Mouse (Mus musculus) hindbrain, embryonic 14.5 days (tissue): ENCODE measurements around the gene Cacna1f. TPM values are rescaled to one million over a fixed set of nuclear protein-coding genes. Genes with fewer than 3 reads are reported as not detected.
A peak's percentile ranks its signal among the peaks of the same experiment; 100 is the strongest.

Experiments
- ATAC-seq: fragments of 200-750 bp; cut with Nextera tagmentation; 2 replicates; pipeline ENCODE4 v1.8.0; 2017; ENCODE audit warnings: moderate number of reproducible peaks, mild to moderate bottlenecking, moderate TSS enrichment, moderate library complexity; ENCODE audit not compliant: low FRiP score
- DNase-seq: peaks from one replicate; pipeline ENCODE4 v3.0.0-alpha.2; 2015; ENCODE audit warnings: low spot score
- H3K27ac ChIP-seq: fragments of 300-500 bp; sonication (generic); 2 replicates; pipeline ENCODE4 v1.5.1; 2014; ENCODE audit warnings: mild to moderate bottlenecking, moderate library complexity
- H3K27me3 ChIP-seq: fragments of 300-500 bp; sonication (generic); 2 replicates; pipeline ENCODE4 v1.6.1; 2014; ENCODE audit warnings: mild to moderate bottlenecking, low read length, mixed read lengths; ENCODE audit not compliant: control insufficient read depth, insufficient read depth
- H3K36me3 ChIP-seq: fragments of 300-500 bp; sonication (generic); replicated peaks from 2 replicates; pipeline ENCODE4 v1.6.1; 2014; ENCODE audit not compliant: control insufficient read depth, insufficient read depth
- H3K4me1 ChIP-seq: fragments of 300-500 bp; sonication (generic); replicated peaks from 2 replicates; pipeline ENCODE4 v1.6.1; 2014; ENCODE audit warnings: antibody characterized with exemption, low read length, mixed read lengths; ENCODE audit not compliant: control insufficient read depth, insufficient read depth
- H3K4me2 ChIP-seq: fragments of 300-500 bp; sonication (generic); replicated peaks from 2 replicates; pipeline ENCODE4 v1.6.1; 2014; ENCODE audit warnings: mild to moderate bottlenecking, moderate library complexity
- H3K4me3 ChIP-seq: fragments of 300-500 bp; sonication (generic); replicated peaks from 2 replicates; pipeline ENCODE4 v1.5.1; 2014; ENCODE audit warnings: mild to moderate bottlenecking, low read length
- H3K9ac ChIP-seq: fragments of 300-500 bp; sonication (generic); 2 replicates; pipeline ENCODE4 v1.6.1; 2014
- H3K9me3 ChIP-seq: fragments of 300-500 bp; sonication (generic); 2 replicates; pipeline ENCODE4 v1.6.1; 2016; ENCODE audit warnings: low read length; ENCODE audit not compliant: control insufficient read depth
- WGBS: fragments of 180-500 bp; shearing (Covaris S2); extraction: QIAGEN DNeasy Blood & Tissue Kit; methylation state at CpG from one replicate; pipeline ENCODE4 v1.1.7; 2014; 5-methylcytosine and 5-hydroxymethylcytosine counted together
- polyA plus RNA-seq: library from polyadenylated mRNA; unstranded; fragments of >200 nt; fragmentation: Nextera tagmentation; extraction: Ambion mirVana; gene quantifications from 2 replicates; pipeline ENCODE4 v1.2.1, GENCODE M21; 2014

Cacna1f gene
- polyA plus RNA-seq, 1 experiment from 2014 or later, result not detected

DNA sequence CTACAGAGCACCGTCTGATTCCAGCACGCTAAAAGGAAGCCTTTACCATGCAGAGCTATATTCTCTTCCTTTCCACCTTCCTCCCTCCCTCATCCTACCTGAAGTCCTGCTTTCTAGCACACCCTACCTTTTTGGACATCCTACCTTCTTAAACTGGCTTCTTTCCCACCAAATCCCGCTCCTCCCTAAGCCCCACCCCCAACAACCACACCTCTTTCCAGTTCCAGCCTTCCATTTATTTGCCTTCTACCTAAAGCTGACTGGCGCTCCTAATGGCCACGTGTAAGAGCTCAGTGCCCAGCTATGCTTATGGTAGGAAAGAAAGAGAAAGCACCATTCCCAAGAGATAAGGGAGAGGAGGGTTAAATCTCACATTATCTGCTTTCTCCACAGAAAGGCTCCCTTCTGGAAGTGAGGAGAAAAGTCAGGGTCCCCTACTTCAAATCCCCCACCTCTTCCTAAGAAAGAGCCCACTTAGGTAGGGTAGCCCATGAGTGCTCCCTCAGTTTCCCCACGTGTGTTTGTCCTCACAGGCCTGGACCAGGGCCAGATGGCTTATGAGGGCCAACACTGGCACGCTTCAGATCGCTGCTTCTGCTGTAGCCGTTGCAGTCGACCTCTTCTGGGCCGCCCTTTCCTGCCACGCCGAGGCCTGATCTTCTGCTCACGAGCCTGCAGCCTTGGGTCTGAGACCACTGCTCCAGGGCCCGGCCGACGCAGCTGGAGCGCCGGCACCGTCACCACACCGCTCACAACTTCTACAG, 59.0 kb downstream of the Cacna1f start:
- Histone ChIP-seq H3K36me3 (no peaks in the 10 kb centered on the region), H3K27me3 (no peaks in the 10 kb centered on the region), H3K9ac (no peak overlapping the region), H3K27ac (no peak overlapping the region), H3K4me1 (no peaks in the 10 kb centered on the region), H3K4me3 (no peak overlapping the region), H3K4me2 (no peak overlapping the region), H3K9me3 (no peaks in the 10 kb centered on the region)
- WGBS, result 78% methylated on average over 21 of the region's 21 CpGs
- no peak for DNase-seq
- no peak for ATAC-seq

DNA sequence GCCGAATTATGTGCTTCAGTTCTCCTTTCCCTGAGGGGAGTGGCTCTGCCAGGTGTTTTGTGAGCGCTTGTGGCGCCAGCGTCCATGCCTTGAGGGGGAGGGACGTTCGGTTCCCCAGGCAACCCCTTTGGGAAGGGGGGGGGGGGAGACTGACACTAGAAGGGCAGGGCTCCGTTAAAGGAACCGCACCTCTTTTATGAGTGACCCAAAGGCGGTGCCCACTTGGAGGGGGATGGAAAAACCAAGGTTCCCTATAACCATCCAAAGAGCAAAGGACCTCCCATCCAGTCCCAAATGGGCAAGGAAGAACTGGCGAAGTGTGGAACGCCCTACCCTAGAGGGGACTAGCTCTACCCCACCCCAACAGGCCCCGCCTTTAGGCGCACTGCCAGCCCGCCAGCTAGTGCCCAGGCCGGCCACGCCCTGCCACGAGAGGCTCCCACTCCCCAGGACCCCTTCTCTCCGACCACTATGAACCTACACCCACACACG, 63.6 kb downstream of the Cacna1f start:
- Histone ChIP-seq H3K4me1 (no peaks in the 10 kb centered on the region), H3K27ac (no peak overlapping the region), H3K27me3 (no peaks in the 10 kb centered on the region), H3K9me3 (no peaks in the 10 kb centered on the region), H3K4me2 (peak overlapping the region; percentile 47), H3K36me3 (no peaks in the 10 kb centered on the region), H3K9ac (no peak overlapping the region), H3K4me3 (peak overlapping the region; percentile 27)
- DNase-seq, result no peak
- peak; percentile 66 for ATAC-seq
- 24% methylated on average over 17 of the region's 19 CpGs for WGBS

- ATAC-seq, result peak; percentile 48; the same call in 1 of the 2 replicates
- no peak within 1 kb of the TSS for H3K27ac ChIP-seq
- no peaks in the 10 kb centered on the region for H3K9me3 ChIP-seq
- H3K4me3 ChIP-seq, result peak within 1 kb of the TSS; percentile 27
- peak within 1 kb of the TSS; percentile 24; the same call in 1 of the 2 replicates for H3K9ac ChIP-seq
- no peaks in the 10 kb centered on the region for H3K27me3 ChIP-seq
- no peaks in the 10 kb centered on the region for H3K4me1 ChIP-seq
- no peak for DNase-seq
- 20% methylated on average over 32 of the region's 36 CpGs for WGBS
- H3K36me3 ChIP-seq, result no peaks in the 10 kb centered on the region
- H3K4me2 ChIP-seq, result peak within 1 kb of the TSS; percentile 47
Observed at GRCm38 (mm10) chrX:7670921-7671623, 64.2 kb downstream of the Cacna1f start, which contains the start of gene Plp2. Gene Plp2 (minus strand): TSS chrX:7671390.

GRCm38 (mm10) chrX:7672739-7673138, 65.9 kb downstream of the Cacna1f start:
- Histone ChIP-seq H3K36me3 (no peaks in the 10 kb centered on the region), H3K4me2 (no peak overlapping the region), H3K27me3 (no peaks in the 10 kb centered on the region), H3K27ac (no peak overlapping the region), H3K9ac (no peak overlapping the region), H3K4me3 (no peak overlapping the region), H3K9me3 (no peaks in the 10 kb centered on the region), H3K4me1 (no peaks in the 10 kb centered on the region)
- ATAC-seq (no peak), DNase-seq (no peak)
- WGBS, result 54% methylated on average over 6 of the region's 6 CpGs

DNA sequence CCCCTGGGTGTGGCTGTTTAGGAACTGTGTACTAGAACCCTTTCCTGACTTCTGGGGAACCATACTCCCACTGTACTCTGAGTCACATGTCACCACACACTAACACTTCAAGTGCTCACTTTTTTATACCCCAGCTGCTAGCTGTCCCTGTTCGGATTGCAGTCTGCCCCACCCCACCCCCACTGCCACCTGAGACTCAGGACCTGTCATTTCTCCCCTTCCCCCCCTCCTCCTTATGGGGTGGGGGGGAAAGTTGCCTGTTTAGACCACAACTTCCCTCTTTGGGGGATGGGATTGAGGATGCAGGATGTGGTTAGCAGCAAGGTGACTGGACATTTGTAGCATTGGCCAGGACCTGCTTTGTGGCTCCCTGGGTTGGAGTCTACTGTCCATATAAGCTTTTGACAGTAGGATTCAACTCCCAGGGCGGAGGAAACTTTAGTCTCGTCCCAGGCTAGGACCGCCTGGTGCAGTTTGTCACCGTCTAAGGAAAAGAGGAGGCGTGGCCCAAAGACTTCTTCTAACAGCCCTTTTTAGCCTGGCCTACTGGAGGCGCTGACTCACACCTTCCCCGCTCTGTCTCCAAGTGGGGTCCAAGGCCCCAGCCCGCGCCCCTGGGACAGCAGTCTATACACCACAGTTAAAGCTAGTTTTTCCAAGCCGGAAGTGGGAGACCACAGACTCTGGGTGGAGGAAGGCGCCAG, 66.8 kb downstream of the Cacna1f start:
- 49% methylated on average over 12 of the region's 12 CpGs for WGBS
- Histone ChIP-seq H3K4me2 (peak overlapping the region; percentile 46; the same call in 1 of the 2 replicates), H3K36me3 (no peaks in the 10 kb centered on the region), H3K27me3 (no peaks in the 10 kb centered on the region), H3K9me3 (no peaks in the 10 kb centered on the region), H3K27ac (no peak overlapping the region), H3K4me3 (no peak overlapping the region), H3K4me1 (no peaks in the 10 kb centered on the region), H3K9ac (no peak overlapping the region)
- ATAC-seq (no peak), DNase-seq (no peak)

DNA sequence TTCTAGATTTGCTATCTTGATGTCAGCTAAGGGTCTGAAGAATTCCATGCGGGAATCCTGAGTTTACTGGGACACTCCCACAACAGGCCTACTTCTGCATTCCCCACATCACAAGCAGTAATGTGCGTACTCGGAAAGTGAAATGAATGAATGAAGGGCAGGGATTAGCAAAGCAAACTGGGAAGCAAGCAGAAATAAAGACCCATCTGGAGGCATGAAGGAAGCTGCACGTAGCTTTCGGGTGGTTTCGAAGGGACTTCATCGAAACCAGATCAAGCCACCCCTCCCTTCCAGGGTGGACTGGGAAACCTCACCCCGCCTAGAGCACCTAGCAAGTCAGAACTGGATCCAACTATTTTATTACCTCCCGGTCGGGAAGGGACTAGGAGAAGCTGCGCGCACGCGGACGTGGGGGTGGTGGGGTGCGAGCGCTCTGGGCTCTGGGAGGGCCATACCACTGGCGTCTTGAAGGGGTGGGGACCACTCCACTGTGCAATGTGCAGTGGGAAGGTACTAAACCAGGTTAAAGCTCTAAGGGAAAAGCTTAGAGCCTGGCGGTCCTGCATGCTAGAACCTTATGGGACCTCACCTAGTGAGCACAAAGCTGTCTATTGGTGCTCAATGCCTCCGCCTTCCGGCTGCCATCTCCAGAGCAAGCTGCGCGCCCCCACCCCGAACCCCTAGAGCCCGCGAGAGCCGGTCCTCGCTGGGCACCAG, 67.6 kb downstream of the Cacna1f start:
- Histone ChIP-seq H3K9ac (0 out of 2 replicates have a peak overlapping the region, but pooled peaks have one; percentile 16), H3K36me3 (no peaks in the 10 kb centered on the region), H3K9me3 (no peaks in the 10 kb centered on the region), H3K4me2 (peak overlapping the region; percentile 46), H3K4me3 (peak overlapping the region; percentile 13), H3K27me3 (no peaks in the 10 kb centered on the region), H3K27ac (no peak overlapping the region), H3K4me1 (no peaks in the 10 kb centered on the region)
- WGBS, result 35% methylated on average over 27 of the region's 28 CpGs
- no peak for DNase-seq
- 0 out of 2 replicates have a peak, but pooled peaks have one; percentile 26 for ATAC-seq

GRCm38 (mm10) chrX:7675001-7675380, 68.1 kb downstream of the Cacna1f start:
- Histone ChIP-seq H3K9ac (0 out of 2 replicates have a peak overlapping the region, but pooled peaks have one; percentile 16), H3K27me3 (no peaks in the 10 kb centered on the region), H3K4me3 (peak overlapping the region; percentile 13; the same call in 1 of the 2 replicates), H3K4me2 (peak overlapping the region; percentile 46), H3K4me1 (no peaks in the 10 kb centered on the region), H3K36me3 (no peaks in the 10 kb centered on the region), H3K9me3 (no peaks in the 10 kb centered on the region), H3K27ac (no peak overlapping the region)
- DNase-seq (no peak), ATAC-seq (no peak)
- WGBS, result 44% methylated on average over 10 of the region's 10 CpGs

GRCm38 (mm10) chrX:7678986-7679385, 72.1 kb downstream of the Cacna1f start:
- H3K36me3 ChIP-seq, result no peaks in the 10 kb centered on the region

More at GRCm38 (mm10) chrX:7678986-7679385, 72.1 kb downstream of the Cacna1f start:
- Histone ChIP-seq H3K9me3 (no peaks in the 10 kb centered on the region), H3K4me1 (no peaks in the 10 kb centered on the region), H3K27me3 (no peaks in the 10 kb centered on the region), H3K9ac (no peak overlapping the region), H3K27ac (no peak overlapping the region), H3K4me3 (no peak overlapping the region), H3K4me2 (no peak overlapping the region)
- WGBS, result 36% methylated on average over 3 of the region's 3 CpGs
- DNase-seq, result no peak
- ATAC-seq, result no peak
